23 mouse cellular contexts compared by ENCODE assay signal in genomic region chr12:17329259-17329658, GRCm38 (mm10). TPM values are rescaled to one million over a fixed set of nuclear protein-coding genes. Genes with fewer than 3 reads are reported as not detected.
"Had no signal": no experiment of that assay in that cellular context is flagged by ENCODE, and none has a peak within 500 bp of the region (broad histone marks: within the 10 kb centered on the region; RNA-seq: fewer than 3 reads in every experiment).

Atp6v1c2 (minus strand) TSS chr12:17329359.

- H3K9me3 ChIP-seq: heart, embryonic 10.5 days; heart, embryonic 12.5 days; hindbrain, embryonic 10.5 days; hindbrain, embryonic 12.5 days; intestine, embryonic 15.5 days; limb, embryonic 13.5 days; limb, embryonic 15.5 days; liver, embryonic 12.5 days had no signal

- DNase-seq: gastrocnemius, postnatal 14 days; gastrocnemius, postnatal 36 days; heart, adult 18-20 months; heart, postnatal 10 days; heart, postnatal 4 days; kidney, adult 8-10 months; kidney, postnatal 14 days; kidney, postnatal 4 days had no signal

- H3K36me3 ChIP-seq: heart, embryonic 10.5 days; heart, embryonic 12.5 days; hindbrain, embryonic 10.5 days; hindbrain, embryonic 12.5 days; intestine, embryonic 15.5 days; limb, embryonic 13.5 days; limb, embryonic 15.5 days; liver, embryonic 12.5 days had no signal

- H3K9ac ChIP-seq: heart, embryonic 12.5 days; hindbrain, embryonic 12.5 days; hindbrain, embryonic 14.5 days; intestine, embryonic 15.5 days; limb, embryonic 13.5 days; limb, embryonic 15.5 days; liver, embryonic 12.5 days had no signal

- ATAC-seq: hindbrain, embryonic 16.5 days; inflammation-experienced regulatory T-cells, adult 6 months; intestine, embryonic 15.5 days; intestine, postnatal 0 days; liver, embryonic 12.5 days had no signal

- H3K4me2 ChIP-seq: heart, embryonic 12.5 days; hindbrain, embryonic 12.5 days; hindbrain, embryonic 14.5 days; intestine, embryonic 15.5 days; limb, embryonic 13.5 days; limb, embryonic 15.5 days; liver, embryonic 12.5 days had no signal

- H3K4me3 ChIP-seq: heart, embryonic 10.5 days; heart, embryonic 12.5 days; hindbrain, embryonic 10.5 days; hindbrain, embryonic 12.5 days; intestine, embryonic 15.5 days; layer of hippocampus, adult 2 months; left cerebral cortex, adult 2 months; limb, embryonic 13.5 days; limb, embryonic 15.5 days; liver, embryonic 12.5 days had no signal

- H3K27ac ChIP-seq: heart, embryonic 10.5 days; hindbrain, embryonic 10.5 days; hindbrain, embryonic 12.5 days; hindbrain, embryonic 14.5 days; intestine, embryonic 15.5 days; layer of hippocampus, adult 2 months; left cerebral cortex, adult 2 months; limb, embryonic 13.5 days; limb, embryonic 15.5 days; liver, embryonic 12.5 days had no signal

RNA-seq across cellular contexts. Expression of gene Atp6v1c2, which starts in this region (rescaled TPM):
- polyA plus RNA-seq: intestine, postnatal 0 days; liver, adult 2 months had no signal
